Mouse (Mus musculus) erythroblast, embryonic 14.5 days (primary cell): Measurements from ENCODE around the gene Gpr55.

Source experiments
- GATA1 ChIP-seq: IDR thresholded peaks from 2 replicates; pipeline ENCODE4 v1.6.1; 2012; ENCODE audit warnings: low read length, inconsistent platforms, mixed read lengths
- TAL1 ChIP-seq: IDR thresholded peaks from 3 replicates; pipeline ENCODE4 v1.6.1; 2012; ENCODE audit warnings: low read length, inconsistent platforms, mixed read lengths

DNA sequence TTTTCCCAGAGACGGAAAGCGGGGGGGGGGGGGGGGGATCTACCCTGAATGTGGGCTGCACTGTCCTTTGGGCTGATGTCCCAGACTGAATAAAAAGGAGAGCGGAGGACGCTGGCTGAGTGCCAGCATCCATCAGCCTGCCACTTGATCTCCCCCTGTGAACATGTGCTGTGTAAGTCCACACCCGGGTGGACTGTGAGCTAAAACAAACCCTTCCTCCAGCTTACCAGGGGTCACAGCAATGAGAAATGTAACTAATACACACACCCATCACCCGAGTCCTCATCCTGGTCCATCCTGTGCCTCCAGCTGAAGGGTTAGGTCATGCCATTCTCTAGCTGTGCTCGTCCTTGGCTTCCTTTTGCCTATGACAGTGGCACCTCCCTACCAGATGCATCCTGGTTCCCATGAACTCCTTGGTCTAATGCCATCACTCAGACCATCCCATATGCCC lies 58.7 kb downstream of the Gpr55 start:
- TF ChIP-seq TAL1 (no peak), GATA1 (no peak)
